Mouse (Mus musculus) kidney, embryonic 15.5 days (tissue): ENCODE measurements around the gene B3gntl1. TPM values are rescaled to one million over a fixed set of nuclear protein-coding genes. Genes with fewer than 3 reads are reported as not detected.
A peak's percentile ranks its signal among the peaks of the same experiment; 100 is the strongest.
"Not testable (repeated sequence)": the region's sequence is repeated elsewhere in the genome, so short reads cannot be mapped to it uniquely, and the experiment has no call there.

Experiments used
- ATAC-seq: fragments of 200-750 bp; cut with Nextera tagmentation; replicated peaks from 2 replicates; pipeline ENCODE4 v1.8.0; 2017; ENCODE audit warnings: moderate TSS enrichment; ENCODE audit not compliant: low FRiP score
- H3K27ac ChIP-seq: fragments of 300-500 bp; sonication (generic); 2 replicates; pipeline ENCODE4 v1.5.1; 2015; ENCODE audit warnings: mild to moderate bottlenecking, inconsistent platforms
- H3K27me3 ChIP-seq: fragments of 300-500 bp; sonication (generic); 2 replicates; pipeline ENCODE4 v1.6.1; 2015; ENCODE audit warnings: inconsistent platforms
- H3K36me3 ChIP-seq: fragments of 300-500 bp; sonication (generic); 2 replicates; pipeline ENCODE4 v1.6.1; 2015; ENCODE audit warnings: inconsistent platforms
- H3K4me1 ChIP-seq: fragments of 300-500 bp; sonication (generic); 2 replicates; pipeline ENCODE4 v1.6.1; 2015; ENCODE audit warnings: inconsistent platforms
- H3K4me2 ChIP-seq: fragments of 300-500 bp; sonication (generic); 2 replicates; pipeline ENCODE4 v1.6.1; 2015; ENCODE audit warnings: moderate library complexity, mild to moderate bottlenecking, inconsistent platforms
- H3K4me3 ChIP-seq: fragments of 300-500 bp; sonication (generic); replicated peaks from 2 replicates; pipeline ENCODE4 v1.5.1; 2015; ENCODE audit warnings: mild to moderate bottlenecking, inconsistent platforms
- H3K9ac ChIP-seq: fragments of 300-500 bp; sonication (generic); 2 replicates; pipeline ENCODE4 v1.6.1; 2015; ENCODE audit warnings: mild to moderate bottlenecking, inconsistent platforms
- H3K9me3 ChIP-seq: fragments of 300-500 bp; sonication (generic); replicated peaks from 2 replicates; pipeline ENCODE4 v1.6.1; 2016; ENCODE audit warnings: inconsistent platforms
- WGBS: fragments of 180-500 bp; shearing (Covaris S2); methylation state at CpG from one replicate; pipeline ENCODE4 v1.1.7; 2015; ENCODE audit warnings: mixed read lengths; 5-methylcytosine and 5-hydroxymethylcytosine counted together
- polyA plus RNA-seq: library from polyadenylated mRNA; unstranded; fragments of >200 nt; fragmentation: Nextera tagmentation; extraction: Ambion mirVana; gene quantifications from 2 replicates; pipeline ENCODE4 v1.2.1, GENCODE M21; 2015

B3gntl1 gene
- polyA plus RNA-seq, 1 experiment from 2014 or later = 8.0 TPM

GRCm38 (mm10) chr11:121680750-121681149 is 7.8 kb upstream of the B3gntl1 start:
- Histone ChIP-seq H3K36me3 (no peaks in the 10 kb centered on the region), H3K9ac (no peak overlapping the region), H3K27ac (no peak overlapping the region), H3K4me1 (peaks cover 8% of the 10 kb centered on the region), H3K27me3 (no peaks in the 10 kb centered on the region), H3K9me3 (no peaks in the 10 kb centered on the region), H3K4me2 (no peak overlapping the region), H3K4me3 (no peak overlapping the region)
- 71% methylated on average over 5 of the region's 5 CpGs for WGBS
- no peak for ATAC-seq

GRCm38 (mm10) chr11:121679581-121679980 is 6.6 kb upstream of the B3gntl1 start:
- Histone ChIP-seq H3K9ac (no peak overlapping the region), H3K4me2 (no peak overlapping the region), H3K4me3 (no peak overlapping the region), H3K27me3 (no peaks in the 10 kb centered on the region), H3K36me3 (no peaks in the 10 kb centered on the region), H3K27ac (no peak overlapping the region), H3K4me1 (peaks cover 4% of the 10 kb centered on the region), H3K9me3 (no peaks in the 10 kb centered on the region)
- ATAC-seq = no peak
- WGBS = 76% methylated on average over 2 of the region's 2 CpGs

- no peaks in the 10 kb centered on the region for H3K27me3 ChIP-seq
- H3K9me3 ChIP-seq = no peaks in the 10 kb centered on the region
- no peak for ATAC-seq
- H3K4me2 ChIP-seq = no peak overlapping the region
- WGBS = 88% methylated on average over 2 of the region's 2 CpGs
- no peak overlapping the region for H3K4me3 ChIP-seq
- H3K9ac ChIP-seq = no peak overlapping the region
- H3K27ac ChIP-seq = no peak overlapping the region
- peaks cover 9% of the 10 kb centered on the region for H3K4me1 ChIP-seq
- no peaks in the 10 kb centered on the region for H3K36me3 ChIP-seq
These were observed 3.9 kb upstream of the B3gntl1 start for GRCm38 (mm10) chr11:121676836-121677235.

GRCm38 (mm10) chr11:121673629-121674028 is 676 bp upstream of the B3gntl1 start:
- peak overlapping the region; percentile 82 for H3K9ac ChIP-seq
- ATAC-seq = peak; percentile 9; the same call in 1 of the 2 replicates
- no peaks in the 10 kb centered on the region for H3K9me3 ChIP-seq
- H3K4me2 ChIP-seq = peak overlapping the region; percentile 87
- 69% methylated on average over 7 of the region's 7 CpGs for WGBS
- peaks cover 4% of the 10 kb centered on the region; the same call in 1 of the 2 replicates for H3K36me3 ChIP-seq
- H3K27me3 ChIP-seq = no peaks in the 10 kb centered on the region
- peak overlapping the region; percentile 97 for H3K27ac ChIP-seq
- peak overlapping the region; percentile 79 for H3K4me3 ChIP-seq
- peaks cover 9% of the 10 kb centered on the region for H3K4me1 ChIP-seq

- ATAC-seq = peak; percentile 47
- 2% methylated on average over 22 of the region's 22 CpGs for WGBS
- H3K27ac ChIP-seq = peak overlapping the region; percentile 97
- peak overlapping the region; percentile 79 for H3K4me3 ChIP-seq
- peaks cover 9% of the 10 kb centered on the region for H3K4me1 ChIP-seq
- H3K36me3 ChIP-seq = peaks cover 8% of the 10 kb centered on the region; the same call in 1 of the 2 replicates
- peak overlapping the region; percentile 82 for H3K9ac ChIP-seq
- H3K4me2 ChIP-seq = peak overlapping the region; percentile 87
- H3K9me3 ChIP-seq = no peaks in the 10 kb centered on the region
- no peaks in the 10 kb centered on the region for H3K27me3 ChIP-seq
These were observed 502 bp downstream of the B3gntl1 start for GRCm38 (mm10) chr11:121672312-121672989.

- H3K27me3 ChIP-seq = no peaks in the 10 kb centered on the region
- WGBS = 90% methylated on average over 5 of the region's 5 CpGs
- H3K9ac ChIP-seq = no peak overlapping the region
- no peak overlapping the region for H3K4me3 ChIP-seq
- peaks cover 8% of the 10 kb centered on the region; the same call in 1 of the 2 replicates for H3K36me3 ChIP-seq
- H3K9me3 ChIP-seq = no peaks in the 10 kb centered on the region
- no peak overlapping the region for H3K4me2 ChIP-seq
- no peak overlapping the region for H3K27ac ChIP-seq
- H3K4me1 ChIP-seq = peaks cover 9% of the 10 kb centered on the region
- ATAC-seq = no peak
These were observed 2.0 kb downstream of the B3gntl1 start for GRCm38 (mm10) chr11:121670926-121671325.

GRCm38 (mm10) chr11:121668776-121669175 is 4.2 kb downstream of the B3gntl1 start:
- peaks cover 8% of the 10 kb centered on the region for H3K4me1 ChIP-seq
- ATAC-seq = no peak
- no peaks in the 10 kb centered on the region for H3K27me3 ChIP-seq

GRCm38 (mm10) chr11:121667541-121667940 is 5.4 kb downstream of the B3gntl1 start:
- no peak overlapping the region for H3K4me3 ChIP-seq
- H3K27me3 ChIP-seq = no peaks in the 10 kb centered on the region
- ATAC-seq = no peak
- peaks cover 3% of the 10 kb centered on the region for H3K4me1 ChIP-seq
- peaks cover 17% of the 10 kb centered on the region; the same call in 1 of the 2 replicates for H3K36me3 ChIP-seq
- 94% methylated on average over 4 of the region's 4 CpGs for WGBS
- H3K4me2 ChIP-seq = no peak overlapping the region
- no peaks in the 10 kb centered on the region for H3K9me3 ChIP-seq
- H3K27ac ChIP-seq = no peak overlapping the region
- H3K9ac ChIP-seq = no peak overlapping the region

More at GRCm38 (mm10) chr11:121668776-121669175, 4.2 kb downstream of the B3gntl1 start:
- no peaks in the 10 kb centered on the region for H3K9me3 ChIP-seq
- no peak overlapping the region for H3K4me3 ChIP-seq
- no peak overlapping the region for H3K9ac ChIP-seq
- H3K36me3 ChIP-seq = peaks cover 17% of the 10 kb centered on the region; the same call in 1 of the 2 replicates
- WGBS = 91% methylated on average over 5 of the region's 5 CpGs
- H3K27ac ChIP-seq = no peak overlapping the region
- no peak overlapping the region for H3K4me2 ChIP-seq

GRCm38 (mm10) chr11:121661116-121661515 is 11.8 kb downstream of the B3gntl1 start:
- WGBS = 78% methylated on average over 2 of the region's 2 CpGs
- no peaks in the 10 kb centered on the region for H3K9me3 ChIP-seq
- no peaks in the 10 kb centered on the region for H3K4me1 ChIP-seq
- H3K4me3 ChIP-seq = no peak overlapping the region
- no peak overlapping the region for H3K4me2 ChIP-seq
- H3K9ac ChIP-seq = no peak overlapping the region
- no peak for ATAC-seq
- no peak overlapping the region for H3K27ac ChIP-seq
- H3K27me3 ChIP-seq = no peaks in the 10 kb centered on the region
- H3K36me3 ChIP-seq = peaks cover 14% of the 10 kb centered on the region; the same call in 1 of the 2 replicates

GRCm38 (mm10) chr11:121660604-121661003 is 12.3 kb downstream of the B3gntl1 start:
- not testable (repeated sequence) for ATAC-seq, H3K4me3 ChIP-seq, H3K27me3 ChIP-seq, H3K27ac ChIP-seq, H3K9me3 ChIP-seq, H3K9ac ChIP-seq, H3K4me1 ChIP-seq, H3K4me2 ChIP-seq
- WGBS = 91% methylated on average over 2 of the region's 2 CpGs
- peaks cover 14% of the 10 kb centered on the region; the same call in 1 of the 2 replicates for H3K36me3 ChIP-seq

GRCm38 (mm10) chr11:121658151-121658550 is 14.8 kb downstream of the B3gntl1 start:
- Histone ChIP-seq H3K4me2 (no peak overlapping the region), H3K9ac (no peak overlapping the region), H3K27ac (no peak overlapping the region), H3K4me3 (no peak overlapping the region), H3K4me1 (no peaks in the 10 kb centered on the region), H3K9me3 (no peaks in the 10 kb centered on the region), H3K27me3 (no peaks in the 10 kb centered on the region), H3K36me3 (0 out of 2 replicates have a peak, but pooled peaks cover 5% of the 10 kb centered on the region)
- ATAC-seq = no peak
- WGBS = 39% methylated on average over 1 of the region's 1 CpGs

GRCm38 (mm10) chr11:121655807-121656511 is 17.0 kb downstream of the B3gntl1 start:
- Histone ChIP-seq H3K9me3 (no peaks in the 10 kb centered on the region), H3K36me3 (0 out of 2 replicates have a peak, but pooled peaks cover 5% of the 10 kb centered on the region), H3K27me3 (no peaks in the 10 kb centered on the region), H3K27ac (no peak overlapping the region), H3K4me2 (no peak overlapping the region), H3K9ac (no peak overlapping the region), H3K4me3 (no peak overlapping the region), H3K4me1 (no peaks in the 10 kb centered on the region)
- ATAC-seq = no peak
- 83% methylated on average over 6 of the region's 6 CpGs for WGBS
